Mouse (Mus musculus) spleen, postnatal 36 days (tissue): ENCODE measurements around the gene Fam187b.
A peak's percentile ranks its signal among the peaks of the same experiment; 100 is the strongest.

Experiments
- DNase-seq, 2 experiments: peaks; one replicate each; pipeline ENCODE4 v3.0.0; 2022; ENCODE audit warnings: low spot score in 2 of 2, mixed read lengths in 1 of 2

The Fam187b gene

DNA sequence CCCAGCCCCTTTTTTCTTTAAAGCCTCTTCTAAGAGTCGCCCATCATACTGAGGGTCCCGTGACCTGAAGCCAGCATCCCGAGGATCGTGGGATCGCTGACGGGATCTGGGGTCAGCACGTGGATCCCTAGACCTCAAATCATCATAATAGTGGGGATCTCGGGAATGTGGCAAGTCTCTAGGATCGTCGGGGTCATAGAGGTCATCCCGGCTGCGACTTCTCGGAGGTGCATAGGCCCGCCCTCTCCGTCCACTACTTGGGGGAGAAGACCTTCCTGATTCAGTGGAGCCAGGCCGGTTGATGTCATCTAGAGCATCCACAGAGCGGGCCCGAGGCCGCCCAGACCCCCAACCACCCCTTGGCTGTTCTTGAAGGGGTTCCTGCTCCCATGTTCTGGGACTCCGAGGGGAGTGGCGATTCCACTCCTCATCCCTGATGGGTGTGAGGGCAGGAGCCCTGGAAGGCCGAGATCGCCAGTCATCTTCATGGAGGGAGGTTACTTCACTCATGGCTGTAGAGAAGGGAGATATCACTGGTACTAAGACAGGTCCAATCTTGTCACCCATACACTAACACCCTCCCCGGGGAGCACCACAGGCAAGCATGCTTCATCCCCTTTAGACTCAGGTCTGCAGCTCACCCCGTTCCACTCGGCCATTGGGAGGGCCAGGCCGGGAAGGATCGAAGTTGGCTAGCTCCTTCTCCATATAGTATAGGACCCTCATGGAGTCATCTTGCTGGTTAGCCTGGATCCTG, 15.3 kb upstream of the Fam187b start:
- DNase-seq = peak in 1 of 2 experiments; percentile 14

- DNase-seq = no peak
Observed at GRCm38 (mm10) chr7:30958866-30959487, 14.6 kb upstream of the Fam187b start.

DNA sequence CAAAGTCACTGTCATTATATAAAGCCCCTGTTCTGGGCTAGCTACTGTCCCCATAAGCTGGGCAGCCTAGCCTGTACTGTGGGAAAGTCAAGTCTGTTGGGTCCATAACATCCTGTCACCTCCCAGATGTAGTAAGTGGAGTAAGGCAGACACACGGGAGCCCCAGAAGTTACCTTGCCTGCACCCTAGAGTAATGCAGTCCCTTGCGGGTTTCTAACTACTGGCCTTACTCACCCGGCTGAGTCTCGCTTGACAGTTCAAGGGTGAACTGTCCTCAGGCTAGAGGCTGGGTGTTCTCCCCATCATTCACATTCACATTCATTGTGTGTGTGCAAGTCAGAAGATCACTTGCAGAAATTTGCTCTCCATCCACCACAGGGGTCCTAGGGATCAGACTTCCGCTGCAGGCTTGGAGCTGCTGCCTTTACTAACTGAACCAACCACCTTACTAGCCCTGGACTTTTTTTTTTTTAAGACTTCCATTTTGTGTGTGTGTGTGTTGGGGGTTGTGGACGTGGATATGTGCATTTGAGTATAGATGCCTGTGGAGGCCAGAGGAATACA, 13.7 kb upstream of the Fam187b start:
- no peak for DNase-seq

DNA sequence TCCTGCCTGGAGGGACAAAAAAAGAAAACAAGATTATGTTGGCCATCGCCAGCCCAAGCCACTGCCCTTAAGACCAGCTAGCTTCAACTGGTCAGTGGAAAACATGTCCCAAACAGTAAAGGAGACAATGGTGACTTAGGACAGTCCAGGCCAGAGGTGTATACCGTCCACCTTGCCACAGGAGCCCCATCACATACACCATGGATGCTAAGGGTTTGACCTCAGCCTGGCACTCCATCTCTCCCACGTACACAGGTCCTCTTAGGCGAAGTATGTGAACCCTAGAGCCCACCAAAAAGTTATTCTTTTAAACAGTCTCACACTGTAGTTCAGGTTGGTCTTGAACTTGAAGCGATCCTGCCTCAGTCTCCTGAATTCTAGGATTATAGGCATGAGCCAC, 10.7 kb upstream of the Fam187b start:
- DNase-seq = no peak

DNA sequence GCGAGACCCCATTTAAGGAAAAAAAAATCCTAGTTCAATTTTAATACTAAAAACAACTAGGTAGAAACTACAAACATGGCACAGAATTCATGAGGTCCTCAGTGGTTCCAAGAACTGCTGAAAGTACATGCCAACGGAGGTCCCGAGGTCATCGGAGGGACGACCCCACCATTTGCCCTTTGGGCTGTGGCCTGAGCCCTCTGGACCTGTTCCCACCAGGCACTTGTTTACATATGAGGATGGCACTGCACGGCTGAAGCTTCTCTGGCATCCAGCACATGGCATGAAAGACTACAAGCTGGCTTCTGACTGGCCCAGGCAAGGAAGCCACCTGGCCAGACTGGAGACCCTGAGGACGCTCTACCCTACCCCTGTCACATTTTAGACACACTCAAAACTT, 9.2 kb upstream of the Fam187b start:
- DNase-seq = no peak

GRCm38 (mm10) chr7:30965677-30966076, 7.9 kb upstream of the Fam187b start:
- no peak for DNase-seq

GRCm38 (mm10) chr7:30966657-30967056, 6.9 kb upstream of the Fam187b start:
- no peak for DNase-seq

DNA sequence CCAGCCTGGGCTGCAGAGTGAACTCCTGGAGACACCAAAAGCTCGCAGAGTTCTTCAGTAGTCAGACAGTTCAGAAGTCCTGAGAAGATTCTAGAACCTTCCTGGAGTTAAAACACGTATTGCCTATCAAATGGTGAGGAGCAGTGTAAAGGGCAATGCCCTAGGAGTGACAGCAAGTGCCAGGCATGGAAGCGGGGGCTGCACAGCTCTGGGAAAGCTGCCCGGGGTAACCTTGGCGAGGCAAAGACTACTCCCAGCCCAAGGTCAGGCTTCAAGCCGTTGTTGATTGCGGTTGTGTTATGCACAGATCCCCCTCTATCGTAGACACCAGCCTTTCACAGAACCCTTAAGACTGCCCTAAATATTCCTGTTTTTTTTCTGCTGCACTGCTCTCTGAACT, 5.0 kb upstream of the Fam187b start:
- no peak for DNase-seq

- DNase-seq = no peak
Observed at GRCm38 (mm10) chr7:30969174-30969573, 4.4 kb upstream of the Fam187b start.

DNA sequence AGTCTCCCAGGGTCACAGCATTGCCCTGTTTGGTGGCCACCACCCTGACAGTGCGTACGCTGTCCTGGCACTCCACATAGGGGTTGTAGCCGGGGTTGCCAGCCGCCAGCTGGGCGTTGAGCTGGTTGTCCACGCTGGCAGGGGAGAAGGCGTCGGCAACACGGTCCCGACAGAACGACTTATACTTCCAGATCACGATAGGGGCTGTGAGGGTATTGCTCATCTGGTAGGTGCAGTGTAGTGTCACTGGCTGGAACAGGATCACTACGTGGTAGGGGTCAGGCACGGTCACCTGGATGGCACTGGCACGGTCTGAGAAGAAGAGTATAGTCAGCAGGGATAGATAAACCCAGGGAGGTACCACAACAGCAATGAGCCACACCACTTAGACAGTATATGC, 1.7 kb upstream of the Fam187b start:
- DNase-seq = no peak

- DNase-seq = no peak
Observed at GRCm38 (mm10) chr7:30972426-30973250, 952 bp upstream of the Fam187b start.

DNA sequence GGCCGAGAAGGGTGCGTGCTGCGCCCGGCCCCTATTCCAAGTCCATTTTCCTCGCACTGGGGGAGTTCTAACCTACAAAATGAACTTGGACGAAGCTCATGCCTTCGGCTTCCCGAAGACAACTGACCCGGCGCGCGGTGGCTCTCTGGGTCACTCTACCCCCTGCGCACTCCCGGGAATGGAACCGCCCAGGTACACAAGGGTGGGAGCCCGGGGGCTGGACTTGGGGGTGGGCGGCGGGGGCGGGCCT, 414 bp upstream of the Fam187b start, which contains the start of gene Lsr:
Lsr (minus strand) TSS at position 214 of the 250 bp plus-strand sequence.
- no peak for DNase-seq

DNA sequence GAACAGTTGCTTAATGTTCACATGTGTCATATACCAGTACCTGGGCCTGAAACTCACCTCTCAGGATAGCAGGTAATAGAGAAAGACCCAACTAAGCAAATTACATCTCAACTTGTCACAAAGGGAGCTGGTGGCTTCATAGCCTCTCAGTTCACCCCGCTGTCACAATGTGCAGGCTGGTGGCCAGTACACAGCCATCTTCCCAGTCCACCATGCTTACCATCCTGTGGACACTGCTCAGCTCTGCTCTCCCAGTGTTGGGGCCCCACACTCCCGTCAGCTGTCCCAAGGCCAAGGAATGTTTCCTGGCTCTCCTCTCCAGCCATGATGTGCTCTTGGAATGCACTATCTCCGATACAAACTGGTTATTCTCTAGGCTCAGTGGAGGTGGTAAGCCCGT, 8.1 kb downstream of the Fam187b start:
- DNase-seq = no peak

GRCm38 (mm10) chr7:30985357-30985756, 11.8 kb downstream of the Fam187b start:
- no peak for DNase-seq

GRCm38 (mm10) chr7:30988519-30989162, 15.1 kb downstream of the Fam187b start:
- DNase-seq = no peak

GRCm38 (mm10) chr7:30992148-30992547, 18.6 kb downstream of the Fam187b start:
- no peak for DNase-seq

- no peak for DNase-seq
Observed at GRCm38 (mm10) chr7:30993986-30994385, 20.4 kb downstream of the Fam187b start.

DNA sequence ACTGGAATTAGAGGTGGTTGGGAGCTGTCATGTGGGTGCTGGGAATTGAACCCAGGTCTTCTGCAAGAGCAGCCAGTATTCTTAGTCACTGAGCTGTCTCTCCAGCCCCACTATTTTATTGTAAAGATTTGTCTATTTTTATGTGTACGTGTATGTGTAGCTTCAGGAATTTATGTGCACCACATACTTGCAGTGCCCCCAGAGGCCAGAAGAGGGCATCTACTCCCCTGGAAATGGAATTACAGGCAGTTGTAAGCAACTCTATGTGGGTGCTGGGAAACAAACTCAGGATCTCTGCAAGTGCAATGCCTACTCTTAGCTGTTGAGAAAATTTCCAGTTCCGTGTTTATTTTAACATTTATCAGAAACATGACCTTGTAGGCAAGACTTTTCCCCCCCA, 22.9 kb downstream of the Fam187b start:
- DNase-seq = no peak

GRCm38 (mm10) chr7:31000505-31001020, 27.0 kb downstream of the Fam187b start:
- DNase-seq = peak; percentile 78 to 88

DNA sequence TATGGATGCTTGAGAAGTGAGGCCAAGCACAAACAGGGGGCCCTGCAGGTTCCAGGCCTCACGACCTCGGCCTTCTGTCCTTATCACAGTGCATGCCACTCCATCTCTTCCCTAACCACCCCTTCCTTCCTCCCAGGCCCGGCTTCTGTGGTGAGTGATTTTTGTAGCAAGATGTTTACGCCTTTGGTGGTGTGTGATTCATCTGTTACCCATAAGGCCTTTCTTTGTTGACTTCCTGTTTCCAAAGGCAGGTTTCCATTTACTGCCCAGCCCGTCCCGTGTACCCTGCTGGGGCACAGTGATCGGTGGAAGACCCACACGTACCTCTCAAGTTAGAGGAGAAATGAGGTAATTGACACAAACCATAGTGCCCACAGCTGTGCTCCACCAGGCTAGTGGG, 29.1 kb downstream of the Fam187b start:
- peak; percentile 78 to 83 for DNase-seq

DNA sequence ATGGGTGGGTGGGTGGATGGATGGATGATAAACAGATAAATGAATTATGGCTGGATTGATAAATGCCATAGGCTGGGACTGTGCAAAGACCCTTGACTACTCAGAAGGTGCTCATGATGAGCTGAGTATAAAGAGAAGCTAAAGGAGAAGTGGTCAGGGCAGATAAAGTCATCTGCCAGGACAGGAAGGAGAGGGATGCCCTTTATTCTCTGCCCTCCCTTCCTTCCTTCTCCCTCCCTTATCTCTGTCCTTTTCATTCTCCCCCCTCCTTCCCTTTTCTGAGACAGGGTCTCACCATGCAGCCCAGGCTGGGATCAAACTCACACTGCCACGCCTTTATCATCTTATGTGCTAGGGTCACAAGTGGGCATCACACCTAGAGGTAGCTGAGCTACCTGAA, 34.2 kb downstream of the Fam187b start:
- no peak for DNase-seq

DNA sequence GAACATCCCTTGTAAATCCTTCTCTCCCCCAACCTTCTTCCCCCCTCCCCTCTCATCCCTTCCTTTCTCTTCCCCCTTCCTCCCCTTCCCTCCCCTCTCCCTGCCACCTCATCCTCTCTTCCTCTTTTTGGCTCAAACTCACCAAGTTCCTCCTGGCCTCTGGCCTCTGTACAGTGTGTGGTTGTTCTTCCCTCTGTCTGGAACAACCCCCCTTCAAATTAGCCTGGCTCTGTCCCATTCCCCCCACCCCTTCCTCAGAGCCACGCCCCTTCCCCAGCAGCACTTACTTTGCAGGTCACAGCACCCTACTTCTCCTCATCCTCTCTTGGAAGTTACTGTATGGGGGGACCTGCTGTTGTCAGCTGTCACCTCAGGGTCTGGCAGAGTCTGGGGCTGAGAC, 34.6 kb downstream of the Fam187b start:
- no peak for DNase-seq
